Mouse (Mus musculus) testis, adult 2 months (tissue): ENCODE measurements around the gene Fam173a. TPM values are rescaled to one million over a fixed set of nuclear protein-coding genes. Genes with fewer than 3 reads are reported as not detected.

Experiments
- H3K27ac ChIP-seq: fragments of 200-500 bp; 2 replicates; pipeline ENCODE4 v1.5.1; 2012; ENCODE audit warnings: low read depth, low read length; ENCODE audit not compliant: control insufficient read depth, insufficient read depth
- H3K27me3 ChIP-seq: fragments of 200-500 bp; 2 replicates; pipeline ENCODE4 v1.6.1; 2012; ENCODE audit warnings: mild to moderate bottlenecking, low read length, moderate library complexity; ENCODE audit not compliant: control insufficient read depth, insufficient read depth
- H3K36me3 ChIP-seq: fragments of 200-500 bp; 2 replicates; pipeline ENCODE4 v1.6.1; 2012; ENCODE audit warnings: mild to moderate bottlenecking, low read length; ENCODE audit not compliant: control insufficient read depth, insufficient read depth
- H3K4me1 ChIP-seq: fragments of 200-500 bp; 2 replicates; pipeline ENCODE4 v1.6.1; 2012; ENCODE audit warnings: low read length; ENCODE audit not compliant: control insufficient read depth, insufficient read depth
- H3K4me3 ChIP-seq: fragments of 200-500 bp; 2 replicates; pipeline ENCODE4 v1.5.1; 2012; ENCODE audit warnings: low read depth, mild to moderate bottlenecking, low read length, moderate library complexity, mixed read lengths; ENCODE audit not compliant: control insufficient read depth
- CTCF ChIP-seq: fragments of 200-500 bp; IDR thresholded peaks from 2 replicates; pipeline ENCODE4 v1.5.1; 2012; ENCODE audit warnings: low read depth, mild to moderate bottlenecking, inconsistent platforms, low read length, moderate library complexity; ENCODE audit not compliant: control insufficient read depth, insufficient read depth, insufficient replicate concordance
- POLR2A ChIP-seq: fragments of 200-500 bp; IDR thresholded peaks from 2 replicates; pipeline ENCODE4 v1.6.1; 2012; ENCODE audit warnings: low read depth, mild to moderate bottlenecking, inconsistent platforms, low read length, moderate library complexity; ENCODE audit not compliant: control insufficient read depth
- polyA plus RNA-seq: library from polyadenylated mRNA; depleted of rRNA; stranded (reverse); fragments of >200 nt; gene quantifications from 2 replicates; pipeline ENCODE4 v1.2.3, GENCODE M21; 2012

The Fam173a gene
- polyA plus RNA-seq, 1 experiment: 49.8 TPM

GRCm38 (mm10) chr17:25781339-25781738, 11.4 kb downstream of the Fam173a start:
- Histone ChIP-seq H3K4me1 (peaks cover 11% of the 10 kb centered on the region), H3K4me3 (no peak overlapping the region), H3K27me3 (no peaks in the 10 kb centered on the region), H3K36me3 (peaks cover 5% of the 10 kb centered on the region), H3K27ac (no peak overlapping the region)
- TF ChIP-seq CTCF (no peak), POLR2A (no peak)

DNA sequence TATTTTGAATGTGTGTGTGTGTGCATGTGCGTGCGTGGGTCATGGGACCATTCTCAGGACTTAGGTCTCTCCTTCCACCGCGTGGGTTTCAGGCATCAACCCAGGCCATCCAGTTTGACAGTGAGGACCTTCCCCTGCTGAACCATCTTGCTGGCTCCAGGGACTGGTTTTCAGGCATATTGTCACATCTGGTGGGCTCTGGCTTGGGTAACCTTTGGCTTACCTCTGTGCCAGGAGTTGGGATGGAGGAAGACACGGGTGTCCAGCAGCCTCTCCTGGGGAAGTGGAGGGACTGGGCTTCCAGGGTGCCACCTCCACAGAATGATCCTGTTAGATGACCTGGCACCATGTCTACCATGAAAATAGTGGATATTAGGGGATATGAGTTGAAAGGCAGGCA, 14.8 kb downstream of the Fam173a start:
- Histone ChIP-seq H3K4me1 (peaks cover 5% of the 10 kb centered on the region), H3K4me3 (no peak overlapping the region), H3K36me3 (peaks cover 5% of the 10 kb centered on the region), H3K27me3 (no peaks in the 10 kb centered on the region), H3K27ac (no peak overlapping the region)
- TF ChIP-seq CTCF (no peak), POLR2A (no peak)

DNA sequence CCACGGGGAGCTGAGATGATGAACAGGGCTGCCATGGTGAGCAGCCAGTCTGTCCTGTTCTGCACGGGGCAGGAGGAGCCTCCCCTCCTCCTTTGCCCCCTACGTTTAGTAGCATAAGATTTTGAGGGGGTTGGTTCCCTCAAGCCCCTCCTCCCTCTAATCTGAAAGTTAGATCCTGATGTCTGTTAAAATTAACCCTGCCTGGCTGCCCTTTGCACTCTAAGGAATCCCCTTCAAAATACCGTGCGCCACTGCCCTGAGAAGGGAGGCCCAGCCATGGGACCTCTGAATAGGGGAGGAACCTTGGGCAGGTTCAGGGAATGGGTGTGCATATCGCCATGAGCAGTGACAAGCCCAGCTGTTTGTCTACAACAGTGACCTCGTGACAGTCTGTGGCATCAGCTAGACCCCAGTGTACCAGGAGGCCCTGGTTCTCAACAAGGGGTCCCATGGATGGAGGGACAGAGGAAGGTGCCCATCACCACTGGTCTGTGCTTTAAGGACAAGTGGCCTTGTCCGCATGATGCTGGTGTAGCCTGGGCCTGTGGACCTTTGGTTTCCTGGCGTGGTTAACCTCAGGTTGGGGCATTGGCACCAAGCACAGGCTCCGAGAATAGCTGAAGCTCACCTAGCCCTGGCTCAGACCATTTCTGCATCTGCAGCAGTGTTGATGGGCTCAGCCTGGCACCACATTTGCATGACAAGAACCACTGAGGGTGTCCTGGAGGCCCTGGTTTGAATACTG, 17.2 kb downstream of the Fam173a start:
- Histone ChIP-seq H3K36me3 (peaks cover 2% of the 10 kb centered on the region; the same call in 1 of the 2 replicates), H3K4me3 (no peak overlapping the region), H3K4me1 (peaks cover 5% of the 10 kb centered on the region), H3K27ac (no peak overlapping the region), H3K27me3 (no peaks in the 10 kb centered on the region)
- no peak for TF ChIP-seq CTCF
- no peak for TF ChIP-seq POLR2A

- peak; percentile 95; the same call in 1 of the 2 replicates for TF ChIP-seq CTCF
- TF ChIP-seq POLR2A: peak; percentile 62; the same call in 1 of the 2 replicates
- H3K4me1 ChIP-seq: peaks cover 5% of the 10 kb centered on the region
- H3K27me3 ChIP-seq: no peaks in the 10 kb centered on the region
- peaks cover 2% of the 10 kb centered on the region; the same call in 1 of the 2 replicates for H3K36me3 ChIP-seq
- H3K27ac ChIP-seq: no peak within 1 kb of the TSS
- H3K4me3 ChIP-seq: peak within 1 kb of the TSS; percentile 92
Observed at GRCm38 (mm10) chr17:25773549-25774120, 19.1 kb downstream of the Fam173a start, which contains the start of gene Narfl. TSS of gene Narfl (plus strand) at chr17:25773776.

- H3K36me3 ChIP-seq: no peaks in the 10 kb centered on the region
- peaks cover 3% of the 10 kb centered on the region for H3K4me1 ChIP-seq
- no peak overlapping the region for H3K4me3 ChIP-seq
- H3K27me3 ChIP-seq: no peaks in the 10 kb centered on the region
- no peak overlapping the region for H3K27ac ChIP-seq
- TF ChIP-seq POLR2A: no peak
- TF ChIP-seq CTCF: no peak
Observed at GRCm38 (mm10) chr17:25769331-25769730, 23.4 kb downstream of the Fam173a start.

DNA sequence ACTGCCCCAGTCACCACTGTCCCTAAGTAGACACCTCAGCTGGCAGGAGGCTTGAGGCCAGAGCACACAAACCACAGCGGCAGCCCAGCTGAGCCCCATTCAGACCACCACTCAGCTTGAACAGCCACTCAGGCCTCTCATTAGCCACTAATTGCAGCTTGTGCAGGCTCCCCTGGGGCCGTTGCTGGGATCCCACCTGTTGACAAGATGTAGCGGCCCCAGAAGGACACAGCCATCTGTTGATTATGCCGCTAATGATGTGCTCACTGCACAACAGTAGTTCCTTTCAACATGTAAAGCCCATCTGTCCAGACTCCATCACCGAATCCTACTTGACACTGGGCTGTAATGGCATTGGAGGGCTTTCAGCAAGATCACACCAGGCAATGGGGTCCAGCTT, 26.8 kb downstream of the Fam173a start:
- Histone ChIP-seq H3K4me1 (peaks cover 3% of the 10 kb centered on the region; the same call in 1 of the 2 replicates), H3K27ac (no peak overlapping the region)
- TF ChIP-seq CTCF (no peak), POLR2A (no peak)

DNA sequence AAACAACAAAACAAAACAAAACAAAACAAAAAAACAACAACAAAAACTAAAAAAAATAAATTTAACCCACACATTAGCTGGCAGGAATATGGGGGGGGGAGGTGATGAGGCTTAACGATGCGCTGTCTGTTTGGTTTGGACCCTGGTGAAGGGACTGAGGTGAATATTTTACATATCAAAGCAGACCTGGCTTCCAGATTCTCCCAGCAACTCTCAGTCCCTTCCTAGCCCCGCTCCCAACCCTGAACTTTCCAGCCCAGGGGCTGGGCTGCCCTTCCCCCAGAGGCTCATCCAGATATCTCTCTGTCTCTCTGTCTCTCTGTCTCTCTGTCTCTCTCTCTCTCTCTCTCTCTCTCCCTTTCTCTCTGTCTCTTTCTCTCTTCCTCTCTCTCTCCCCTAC, 30.1 kb downstream of the Fam173a start:
- Histone ChIP-seq H3K27ac (no peak overlapping the region), H3K4me1 (peaks cover 3% of the 10 kb centered on the region; the same call in 1 of the 2 replicates), H3K36me3 (no peaks in the 10 kb centered on the region), H3K27me3 (no peaks in the 10 kb centered on the region), H3K4me3 (peak overlapping the region; percentile 10; the same call in 1 of the 2 replicates)
- TF ChIP-seq CTCF (no peak), POLR2A (no peak)

More for the DNA sequence above, 26.8 kb downstream of the Fam173a start:
- H3K4me3 ChIP-seq: no peak overlapping the region
- no peaks in the 10 kb centered on the region for H3K36me3 ChIP-seq
- no peaks in the 10 kb centered on the region for H3K27me3 ChIP-seq
